Mouse (Mus musculus) megakaryocyte, embryonic 14.5 days (primary cell): ENCODE measurements at regions not wholly inside any gene's neighbourhood (a gene's known extent, or its start where the extent isn't known, plus 50 kb on each side); places are given as distances from the start of the nearest gene placed in this dataset.

Source experiments
- H3K27me3 ChIP-seq: replicated peaks from 2 replicates; pipeline ENCODE3; 2012; ENCODE audit warnings: inconsistent platforms
- H3K36me3 ChIP-seq: replicated peaks from 2 replicates; pipeline ENCODE3; 2012; ENCODE audit warnings: low read length, inconsistent platforms, mixed read lengths
- H3K4me1 ChIP-seq: 2 replicates; pipeline ENCODE4 v1.6.1; 2012; ENCODE audit warnings: inconsistent platforms
- H3K4me3 ChIP-seq: replicated peaks from 2 replicates; pipeline ENCODE3; 2012; ENCODE audit warnings: moderate library complexity, mild to moderate bottlenecking, inconsistent platforms
- H3K9me3 ChIP-seq: 2 replicates; pipeline ENCODE4 v1.6.1; 2012; ENCODE audit warnings: inconsistent platforms
- FLI1 ChIP-seq: IDR thresholded peaks from 2 replicates; pipeline ENCODE4 v1.6.1; 2012; ENCODE audit warnings: low read length, inconsistent platforms, mixed read lengths
- GATA1 ChIP-seq: IDR thresholded peaks from 3 replicates; pipeline ENCODE4 v1.6.1; 2012; ENCODE audit warnings: mixed read lengths, low read length, inconsistent platforms, borderline replicate concordance

DNA sequence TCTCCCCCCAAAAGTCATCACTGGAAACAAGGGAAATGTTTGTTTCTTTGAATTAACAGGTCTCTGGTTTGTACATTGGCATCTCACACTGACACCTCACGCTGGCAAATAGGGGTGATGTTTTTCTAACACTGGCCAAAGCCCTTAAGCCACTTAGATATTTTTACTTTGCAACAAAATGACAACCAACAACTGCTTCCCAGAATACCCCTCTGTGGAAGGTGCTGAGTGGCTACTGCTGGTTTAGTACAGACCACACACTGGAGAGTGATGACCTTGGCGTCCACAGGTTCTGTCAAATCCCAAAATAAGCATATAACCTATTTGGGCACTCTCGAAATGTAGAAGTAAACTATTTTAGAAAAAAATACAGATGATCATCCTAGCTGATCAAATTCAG is 163.3 kb downstream of the Gm11361 start:
- no peaks in the 10 kb centered on the region for H3K9me3 ChIP-seq
- peaks cover 14% of the 10 kb centered on the region for H3K27me3 ChIP-seq
- no peak overlapping the region for H3K4me3 ChIP-seq
- H3K36me3 ChIP-seq = no peaks in the 10 kb centered on the region
- no peak for TF ChIP-seq GATA1
- H3K4me1 ChIP-seq = peaks cover 27% of the 10 kb centered on the region

DNA sequence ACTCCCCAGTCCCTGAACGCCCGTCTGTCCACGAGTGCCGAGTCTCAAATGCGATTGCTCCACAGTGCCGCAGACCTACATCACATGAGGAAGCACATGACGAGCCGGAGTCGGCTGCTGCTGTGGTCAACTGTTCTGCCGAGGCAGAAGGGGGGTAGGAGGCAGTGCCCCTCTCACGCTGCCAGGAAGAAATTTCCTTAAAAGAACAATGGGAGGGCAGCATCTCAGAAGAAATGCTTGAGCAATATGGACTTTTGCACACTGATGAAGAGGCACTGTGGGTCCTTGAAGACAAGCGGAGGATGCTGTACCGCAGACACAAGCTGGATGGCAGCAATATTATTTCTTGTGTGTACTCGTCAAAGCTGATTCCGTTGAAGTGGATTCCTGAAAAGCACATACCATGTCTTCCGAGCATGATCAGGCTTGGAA is 162.6 kb downstream of the Gm11361 start:
- no peaks in the 10 kb centered on the region for H3K36me3 ChIP-seq
- peak overlapping the region; percentile 84 for H3K4me3 ChIP-seq
- peaks cover 27% of the 10 kb centered on the region for H3K4me1 ChIP-seq
- H3K9me3 ChIP-seq = no peaks in the 10 kb centered on the region
- peaks cover 14% of the 10 kb centered on the region for H3K27me3 ChIP-seq
- TF ChIP-seq FLI1 (no peak), GATA1 (no peak)

DNA sequence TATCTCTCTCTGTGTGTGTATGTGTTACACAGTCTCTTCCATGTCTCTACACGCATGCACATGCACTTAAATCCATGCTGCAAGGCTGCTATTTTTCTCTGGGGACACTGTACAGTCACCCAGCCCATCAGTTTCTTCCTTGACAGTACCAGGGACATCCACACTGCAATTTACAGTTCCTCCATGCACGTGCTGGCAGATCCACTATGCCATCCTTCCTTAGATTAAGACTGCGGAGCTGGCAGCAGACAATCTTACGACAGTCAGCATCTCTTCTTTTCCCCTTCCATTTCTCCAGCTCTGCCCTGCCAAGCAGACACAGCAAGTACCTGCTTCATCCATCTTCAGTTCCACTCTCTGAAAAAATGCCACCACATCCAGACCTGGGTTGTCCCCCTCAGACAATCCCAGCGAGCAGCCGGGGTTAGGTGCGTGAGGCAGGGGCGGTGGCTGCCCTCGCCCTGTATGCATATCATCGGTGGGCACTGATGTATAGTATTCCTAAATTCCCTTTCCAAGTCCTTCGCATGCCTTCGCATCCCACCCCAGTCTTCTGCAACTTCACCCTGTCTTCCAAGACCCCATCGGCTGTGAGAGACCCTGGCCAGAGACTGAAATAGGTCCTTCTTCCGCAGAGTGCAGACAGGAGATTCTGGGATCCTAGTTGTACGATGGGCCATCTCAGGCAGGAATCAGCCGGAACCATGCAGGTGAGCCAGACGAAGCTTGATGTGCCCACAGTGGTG is 161.8 kb downstream of the Gm11361 start:
- peaks cover 14% of the 10 kb centered on the region for H3K27me3 ChIP-seq
- no peaks in the 10 kb centered on the region for H3K36me3 ChIP-seq
- no peak for TF ChIP-seq FLI1
- TF ChIP-seq GATA1 = no peak
- no peaks in the 10 kb centered on the region for H3K9me3 ChIP-seq
- H3K4me1 ChIP-seq = peaks cover 27% of the 10 kb centered on the region
- peak overlapping the region; percentile 28 for H3K4me3 ChIP-seq

DNA sequence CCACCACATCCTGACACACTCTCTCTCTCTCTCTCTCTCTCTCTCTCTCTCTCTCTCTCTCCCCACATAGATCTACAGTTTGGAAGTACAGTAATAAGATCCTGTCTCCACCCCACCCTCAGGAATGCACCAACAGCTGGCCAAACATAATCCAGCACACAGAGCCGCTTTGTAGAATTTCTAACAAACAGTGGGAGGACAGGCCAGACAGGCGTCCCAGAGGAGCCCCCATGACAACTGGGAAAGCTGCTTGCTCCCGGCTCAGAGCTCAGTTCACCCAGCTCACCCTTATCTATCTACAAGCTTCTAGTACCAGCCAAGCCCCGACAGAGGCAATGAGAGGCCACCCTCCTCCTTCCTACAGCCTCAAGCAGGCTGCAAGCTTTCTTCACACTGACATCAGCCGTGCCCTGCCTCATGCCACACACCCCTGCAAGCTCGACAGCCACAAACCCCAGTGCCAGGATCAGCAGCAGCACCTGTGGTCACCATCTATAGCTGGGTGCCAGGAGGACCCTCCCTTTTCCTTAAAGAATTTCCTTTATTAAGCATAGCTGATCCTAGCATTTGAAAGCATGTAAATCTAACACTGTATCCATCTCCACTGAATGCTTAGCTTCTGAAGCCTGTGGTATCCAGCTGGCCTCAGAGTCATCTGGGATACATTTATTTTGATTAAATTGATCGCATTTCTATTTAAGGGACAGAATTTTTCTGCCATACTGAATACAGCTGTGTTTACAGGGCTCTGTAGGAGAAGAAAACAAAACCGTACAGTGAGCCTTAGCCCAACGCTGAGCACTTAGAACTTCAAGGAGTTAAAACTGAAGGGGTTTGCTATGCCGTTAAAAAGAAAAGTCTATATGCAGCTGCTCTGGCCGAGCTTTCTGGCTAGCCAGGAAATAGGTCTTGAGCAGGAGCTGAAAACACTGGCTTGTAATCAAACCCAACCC is 160.9 kb downstream of the Gm11361 start:
- peak overlapping the region; percentile 87 for H3K4me3 ChIP-seq
- TF ChIP-seq GATA1 (no peak), FLI1 (no peak)
- no peaks in the 10 kb centered on the region for H3K36me3 ChIP-seq
- no peaks in the 10 kb centered on the region for H3K9me3 ChIP-seq
- H3K4me1 ChIP-seq = peaks cover 27% of the 10 kb centered on the region
- peaks cover 14% of the 10 kb centered on the region for H3K27me3 ChIP-seq

DNA sequence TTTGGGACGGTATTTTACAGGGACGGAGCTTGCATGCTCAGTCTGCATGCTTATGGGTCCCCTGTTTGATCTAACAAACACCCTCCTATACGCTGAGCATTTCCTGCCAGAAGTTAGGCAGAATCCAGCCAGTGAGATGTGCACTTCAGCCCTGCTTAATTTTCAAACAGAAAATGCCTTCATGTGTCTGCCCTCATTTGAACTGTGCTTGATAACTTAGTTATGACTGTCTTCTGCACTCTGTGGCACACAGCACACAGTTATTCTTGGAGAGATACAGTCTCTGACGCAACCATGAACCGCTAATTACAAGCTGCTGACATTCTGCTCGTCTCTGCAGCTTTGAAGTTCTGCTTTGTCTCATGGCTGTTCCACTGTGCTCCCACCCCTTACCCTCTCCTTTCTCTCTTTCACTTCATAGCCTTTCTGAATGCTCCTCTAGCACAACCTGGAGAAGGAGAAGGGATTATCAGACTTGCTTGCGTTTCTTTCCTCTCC is 160.2 kb downstream of the Gm11361 start:
- Histone ChIP-seq H3K27me3 (peaks cover 14% of the 10 kb centered on the region), H3K9me3 (no peaks in the 10 kb centered on the region), H3K36me3 (no peaks in the 10 kb centered on the region), H3K4me1 (peaks cover 27% of the 10 kb centered on the region), H3K4me3 (peak overlapping the region; percentile 87)
- TF ChIP-seq FLI1 (no peak), GATA1 (no peak)

DNA sequence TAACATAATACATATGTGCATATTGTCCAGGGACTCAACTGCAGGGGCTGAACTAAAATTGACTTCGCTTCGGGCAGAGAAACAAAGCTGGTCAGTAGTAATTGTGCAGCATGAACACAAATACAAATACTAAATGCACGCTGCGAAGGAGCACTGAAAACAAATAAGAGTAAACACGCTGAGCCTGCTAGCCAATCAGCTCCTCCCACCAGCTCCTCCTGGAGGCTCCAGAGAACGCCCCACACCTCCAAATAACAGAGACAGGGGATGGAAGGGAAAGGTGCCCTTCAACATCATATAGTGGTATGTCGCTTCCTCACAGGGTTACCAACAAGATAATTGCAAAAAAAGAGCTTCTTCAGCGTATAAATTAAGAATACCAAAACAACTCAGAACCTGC is 159.6 kb downstream of the Gm11361 start:
- Histone ChIP-seq H3K4me3 (peak overlapping the region; percentile 26), H3K27me3 (peaks cover 10% of the 10 kb centered on the region), H3K4me1 (peaks cover 27% of the 10 kb centered on the region), H3K9me3 (no peaks in the 10 kb centered on the region), H3K36me3 (no peaks in the 10 kb centered on the region)
- TF ChIP-seq FLI1 = no peak
- no peak for TF ChIP-seq GATA1

DNA sequence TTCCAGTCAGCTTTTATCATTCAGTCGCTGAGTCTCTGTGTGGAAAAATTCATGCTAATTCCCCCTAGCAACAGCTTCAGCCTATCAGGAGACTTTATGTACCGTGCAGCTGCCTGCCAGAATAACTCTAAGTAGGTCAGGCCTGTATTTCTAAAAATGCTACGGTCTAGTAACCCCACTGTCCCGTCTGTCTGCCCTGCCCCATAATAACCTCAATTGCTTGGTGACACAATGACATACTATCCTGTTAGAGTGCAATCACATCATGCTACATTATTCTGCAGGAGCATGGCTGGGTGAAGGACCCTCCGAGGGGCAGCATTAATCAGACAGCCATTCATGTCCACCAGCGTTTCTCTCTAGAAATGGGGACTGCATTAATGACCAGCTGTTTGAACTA is 158.9 kb downstream of the Gm11361 start:
- no peak for TF ChIP-seq FLI1
- TF ChIP-seq GATA1 = no peak
- H3K4me1 ChIP-seq = peaks cover 27% of the 10 kb centered on the region

DNA sequence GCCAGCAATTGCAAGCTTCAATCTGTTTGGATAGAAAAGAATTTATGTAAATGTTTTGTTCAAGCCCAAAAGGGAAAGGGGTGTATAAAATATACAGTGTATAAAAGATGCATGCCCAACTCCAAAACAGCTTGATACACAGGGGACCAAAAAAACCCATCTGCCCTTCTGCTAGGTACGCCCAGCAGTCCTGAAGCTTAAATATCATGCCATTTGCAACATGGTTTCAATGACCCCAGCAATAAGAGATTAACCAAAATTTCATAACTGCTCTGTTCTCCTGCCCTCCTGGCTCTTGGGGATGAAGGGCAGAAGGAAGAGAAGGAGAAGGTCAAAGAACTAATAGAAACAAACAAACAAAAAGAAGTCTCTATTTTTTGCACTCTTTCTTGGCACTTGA is 158.4 kb downstream of the Gm11361 start:
- Histone ChIP-seq H3K4me1 (peaks cover 27% of the 10 kb centered on the region), H3K36me3 (no peaks in the 10 kb centered on the region), H3K27me3 (peaks cover 8% of the 10 kb centered on the region), H3K4me3 (no peak overlapping the region), H3K9me3 (no peaks in the 10 kb centered on the region)
- TF ChIP-seq GATA1 (no peak), FLI1 (no peak)

More for the DNA sequence above, 158.9 kb downstream of the Gm11361 start:
- H3K4me3 ChIP-seq = no peak overlapping the region
- peaks cover 9% of the 10 kb centered on the region for H3K27me3 ChIP-seq
- no peaks in the 10 kb centered on the region for H3K9me3 ChIP-seq
- H3K36me3 ChIP-seq = no peaks in the 10 kb centered on the region

DNA sequence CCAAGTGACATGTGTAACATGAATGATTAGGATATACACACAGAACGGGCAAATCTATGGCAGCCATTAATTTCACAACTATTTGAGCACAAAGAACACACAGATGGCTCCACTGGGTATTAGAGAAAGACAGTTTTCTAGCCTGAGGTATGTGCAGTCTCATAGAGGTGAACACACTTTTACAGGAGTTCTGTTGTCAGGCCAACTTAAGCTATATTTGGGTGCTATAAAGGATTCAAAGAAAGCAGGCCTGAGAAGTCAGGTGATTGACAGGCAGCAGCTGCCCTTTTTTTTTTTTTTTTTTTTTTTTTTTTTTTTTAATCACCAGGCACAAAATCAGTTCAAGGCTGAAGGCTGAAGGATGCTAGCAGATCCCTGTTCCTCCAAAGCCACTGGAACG is 153.0 kb downstream of the Gm11361 start:
- Histone ChIP-seq H3K4me3 (no peak overlapping the region), H3K27me3 (no peaks in the 10 kb centered on the region), H3K36me3 (no peaks in the 10 kb centered on the region), H3K4me1 (no peaks in the 10 kb centered on the region), H3K9me3 (0 out of 2 replicates have a peak, but pooled peaks cover 3% of the 10 kb centered on the region)
- no peak for TF ChIP-seq GATA1
- TF ChIP-seq FLI1 = no peak

DNA sequence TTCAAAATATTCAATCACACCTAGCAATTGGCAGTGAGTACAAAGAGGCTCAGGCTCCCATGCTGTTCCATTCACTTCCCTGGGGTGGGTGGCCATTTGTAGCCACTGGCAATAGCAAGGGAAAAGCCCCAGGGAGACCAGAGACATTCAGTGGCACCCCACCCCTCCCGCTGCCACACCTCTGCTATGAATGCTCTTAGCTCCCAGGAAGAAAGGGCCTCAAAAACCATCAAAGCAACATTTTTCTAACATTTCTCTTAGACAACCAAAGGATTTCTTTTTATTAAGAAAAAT is 152.2 kb downstream of the Gm11361 start:
- Histone ChIP-seq H3K36me3 (no peaks in the 10 kb centered on the region), H3K27me3 (no peaks in the 10 kb centered on the region), H3K9me3 (0 out of 2 replicates have a peak, but pooled peaks cover 3% of the 10 kb centered on the region), H3K4me1 (no peaks in the 10 kb centered on the region), H3K4me3 (no peak overlapping the region)
- TF ChIP-seq FLI1 = no peak
- no peak for TF ChIP-seq GATA1
